Mouse (Mus musculus): ENCODE measurements around the gene Arid4a. TPM values are rescaled to one million over a fixed set of nuclear protein-coding genes. Genes with fewer than 3 reads are reported as not detected.
A peak's percentile ranks its signal among the peaks of the same experiment; 100 is the strongest.

Gene Arid4a
- polyA plus RNA-seq, 1 experiment = 8.1 TPM

DNA sequence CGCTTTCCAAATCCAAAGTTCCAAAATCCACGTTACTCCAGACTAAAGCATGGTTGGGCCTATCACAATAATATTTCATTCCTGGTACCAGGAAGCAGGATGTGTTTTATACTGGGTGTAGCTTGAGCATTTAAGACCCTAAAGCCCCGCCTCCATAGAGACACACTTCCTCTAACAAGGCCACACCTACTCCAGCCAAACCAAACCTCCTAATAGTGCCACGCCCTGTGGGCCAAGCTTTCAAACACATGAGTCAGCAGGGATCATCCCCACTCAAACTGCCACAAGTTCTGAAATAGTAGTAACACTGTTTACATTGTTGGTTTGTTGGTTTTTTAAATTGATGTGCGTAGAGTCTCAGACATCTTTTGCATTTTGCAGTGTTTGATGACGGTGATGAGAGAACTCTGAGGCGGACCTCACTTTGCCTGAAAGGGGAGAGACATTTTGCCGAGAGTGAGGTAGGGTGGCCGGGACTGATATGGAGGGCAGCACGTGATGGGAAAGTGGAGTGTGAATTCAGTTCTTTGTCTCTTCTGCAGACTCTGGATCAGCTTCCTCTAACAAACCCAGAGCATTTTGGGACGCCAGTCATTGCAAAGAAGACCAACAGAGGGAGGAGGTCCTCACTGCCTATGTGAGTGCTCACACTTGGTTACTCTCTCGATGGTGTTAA, 21.1 kb downstream of the Arid4a start:
- Histone ChIP-seq H3K36me3 (ENCODE audit: control insufficient read depth, insufficient read depth, low read length) (peaks cover 55% of the 10 kb centered on the region), H3K27ac (ENCODE audit: control insufficient read depth, insufficient read depth, low read length) (no peak overlapping the region), H3K4me1 (replicated peaks; ENCODE audit: control insufficient read depth, insufficient read depth, low read length) (peaks cover 7% of the 10 kb centered on the region), H3K4me3 (ENCODE audit: control insufficient read depth, insufficient read depth, low read length) (no peak overlapping the region), H3K27me3 (ENCODE audit: control insufficient read depth, insufficient read depth, low read length) (no peaks in the 10 kb centered on the region)
- DNase-seq = no peak
- WGBS = 96% methylated on average over 12 of the region's 12 CpGs
- no peak for TF ChIP-seq CTCF (IDR thresholded peaks at IDR 0.05; ENCODE audit: borderline replicate concordance, control insufficient read depth, extremely low read depth, insufficient read depth, low read length, poor library complexity)

GRCm38 (mm10) chr12:71040462-71040861, 24.7 kb downstream of the Arid4a start:
- peaks cover 67% of the 10 kb centered on the region for H3K36me3 ChIP-seq (ENCODE audit: control insufficient read depth, insufficient read depth, low read length)
- TF ChIP-seq CTCF (IDR thresholded peaks at IDR 0.05; ENCODE audit: borderline replicate concordance, control insufficient read depth, extremely low read depth, insufficient read depth, low read length, poor library complexity) (no peak), POLR2A (IDR thresholded peaks at IDR 0.05; ENCODE audit: control insufficient read depth, extremely low read depth, insufficient read depth, low read length, poor library complexity) (no peak)
- DNase-seq = peak; percentile 54
- 65% methylated on average over 7 of the region's 7 CpGs for WGBS
- H3K27ac ChIP-seq (ENCODE audit: control insufficient read depth, insufficient read depth, low read length) = peak overlapping the region; percentile 53; the same call in 1 of the 2 replicates
- H3K4me1 ChIP-seq (replicated peaks; ENCODE audit: control insufficient read depth, insufficient read depth, low read length) = peaks cover 7% of the 10 kb centered on the region
- no peaks in the 10 kb centered on the region for H3K27me3 ChIP-seq (ENCODE audit: control insufficient read depth, insufficient read depth, low read length)
- no peak overlapping the region for H3K4me3 ChIP-seq (ENCODE audit: control insufficient read depth, insufficient read depth, low read length)

DNA sequence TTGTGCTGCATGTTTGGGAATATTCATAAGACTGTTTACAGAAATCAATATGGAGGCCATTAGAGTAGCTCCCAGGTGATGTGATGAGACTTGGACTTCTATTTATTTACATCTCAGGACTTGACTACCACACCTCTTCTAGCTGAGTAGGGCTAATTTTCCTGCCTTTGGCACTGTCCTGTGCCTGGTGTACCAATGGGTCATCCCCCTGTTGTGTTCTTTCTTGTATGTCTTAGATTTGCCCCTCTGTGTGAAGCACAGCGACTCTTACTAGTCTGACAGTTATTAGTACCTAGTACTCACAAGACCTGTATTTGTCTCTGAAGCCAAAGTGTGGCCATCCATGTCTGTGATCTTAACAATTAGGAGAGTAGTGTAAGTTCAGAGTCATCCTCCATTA, 26.7 kb downstream of the Arid4a start:
- WGBS = 100% methylated on average over 1 of the region's 1 CpGs
- no peak for DNase-seq
- Histone ChIP-seq H3K27me3 (ENCODE audit: control insufficient read depth, insufficient read depth, low read length) (no peaks in the 10 kb centered on the region), H3K4me3 (ENCODE audit: control insufficient read depth, insufficient read depth, low read length) (no peak overlapping the region), H3K36me3 (ENCODE audit: control insufficient read depth, insufficient read depth, low read length) (peaks cover 65% of the 10 kb centered on the region), H3K27ac (ENCODE audit: control insufficient read depth, insufficient read depth, low read length) (no peak overlapping the region), H3K4me1 (replicated peaks; ENCODE audit: control insufficient read depth, insufficient read depth, low read length) (peaks cover 10% of the 10 kb centered on the region)
- TF ChIP-seq POLR2A (IDR thresholded peaks at IDR 0.05; ENCODE audit: control insufficient read depth, extremely low read depth, insufficient read depth, low read length, poor library complexity) = no peak
- TF ChIP-seq CTCF (IDR thresholded peaks at IDR 0.05; ENCODE audit: borderline replicate concordance, control insufficient read depth, extremely low read depth, insufficient read depth, low read length, poor library complexity) = no peak

DNA sequence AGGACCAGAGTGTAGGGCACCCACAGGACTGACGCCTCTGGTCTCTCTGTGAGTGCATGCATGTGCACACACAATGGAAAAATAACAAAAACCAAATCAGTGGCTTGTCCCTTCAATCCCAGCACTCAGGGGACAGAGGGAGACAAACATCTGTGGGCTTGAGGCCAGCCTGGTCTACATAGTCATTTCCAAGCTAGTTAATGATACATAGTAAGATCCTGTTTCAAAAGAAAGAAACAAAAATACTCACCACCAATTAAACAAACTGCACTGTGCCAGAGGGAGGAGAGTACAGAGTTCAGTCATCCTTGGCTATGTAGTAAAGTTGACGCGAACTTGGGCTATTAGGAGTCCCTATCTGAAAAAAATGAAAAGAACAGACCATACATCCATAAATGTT, 27.8 kb downstream of the Arid4a start:
- H3K36me3 ChIP-seq (ENCODE audit: control insufficient read depth, insufficient read depth, low read length) = peaks cover 58% of the 10 kb centered on the region

GRCm38 (mm10) chr12:71044488-71044887, 28.7 kb downstream of the Arid4a start:
- Histone ChIP-seq H3K4me1 (replicated peaks; ENCODE audit: control insufficient read depth, insufficient read depth, low read length) (peaks cover 14% of the 10 kb centered on the region), H3K27me3 (ENCODE audit: control insufficient read depth, insufficient read depth, low read length) (no peaks in the 10 kb centered on the region), H3K27ac (ENCODE audit: control insufficient read depth, insufficient read depth, low read length) (no peak overlapping the region), H3K4me3 (ENCODE audit: control insufficient read depth, insufficient read depth, low read length) (no peak overlapping the region), H3K36me3 (ENCODE audit: control insufficient read depth, insufficient read depth, low read length) (peaks cover 53% of the 10 kb centered on the region)
- no peak for TF ChIP-seq POLR2A (IDR thresholded peaks at IDR 0.05; ENCODE audit: control insufficient read depth, extremely low read depth, insufficient read depth, low read length, poor library complexity)
- no peak for TF ChIP-seq CTCF (IDR thresholded peaks at IDR 0.05; ENCODE audit: borderline replicate concordance, control insufficient read depth, extremely low read depth, insufficient read depth, low read length, poor library complexity)
- no peak for DNase-seq
- WGBS = 97% methylated on average over 2 of the region's 2 CpGs

More for the DNA sequence above, 27.8 kb downstream of the Arid4a start:
- WGBS = 98% methylated on average over 3 of the region's 3 CpGs
- peaks cover 13% of the 10 kb centered on the region for H3K4me1 ChIP-seq (replicated peaks; ENCODE audit: control insufficient read depth, insufficient read depth, low read length)
- H3K27ac ChIP-seq (ENCODE audit: control insufficient read depth, insufficient read depth, low read length) = no peak overlapping the region
- no peak overlapping the region for H3K4me3 ChIP-seq (ENCODE audit: control insufficient read depth, insufficient read depth, low read length)
- H3K27me3 ChIP-seq (ENCODE audit: control insufficient read depth, insufficient read depth, low read length) = no peaks in the 10 kb centered on the region
- no peak for TF ChIP-seq POLR2A (IDR thresholded peaks at IDR 0.05; ENCODE audit: control insufficient read depth, extremely low read depth, insufficient read depth, low read length, poor library complexity)
- DNase-seq = no peak

DNA sequence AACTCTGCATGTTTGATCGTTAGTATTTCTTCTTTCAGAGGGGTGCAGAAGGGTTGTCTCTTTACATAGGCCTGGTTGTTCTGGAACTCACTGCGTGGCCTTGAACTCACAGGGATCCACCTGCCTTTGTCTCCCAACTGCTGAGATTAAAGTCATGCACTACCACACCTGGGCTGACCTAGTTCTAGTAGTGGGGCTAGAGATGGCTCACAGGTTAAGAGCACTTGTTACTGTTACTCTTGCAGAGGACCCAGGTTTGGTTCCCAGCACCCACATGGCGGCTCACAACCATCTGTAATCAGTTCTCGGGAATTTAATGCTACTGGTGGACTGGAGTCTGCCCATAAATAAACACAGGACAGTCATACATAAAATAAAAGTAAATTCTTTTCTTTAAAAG, 30.7 kb downstream of the Arid4a start:
- peaks cover 8% of the 10 kb centered on the region for H3K4me1 ChIP-seq (replicated peaks; ENCODE audit: control insufficient read depth, insufficient read depth, low read length)
- peaks cover 39% of the 10 kb centered on the region for H3K36me3 ChIP-seq (ENCODE audit: control insufficient read depth, insufficient read depth, low read length)
- no peak for DNase-seq
- no peaks in the 10 kb centered on the region for H3K27me3 ChIP-seq (ENCODE audit: control insufficient read depth, insufficient read depth, low read length)
- WGBS = over 99% methylated on average over 4 of the region's 4 CpGs
- no peak for TF ChIP-seq POLR2A (IDR thresholded peaks at IDR 0.05; ENCODE audit: control insufficient read depth, extremely low read depth, insufficient read depth, low read length, poor library complexity)
- TF ChIP-seq CTCF (IDR thresholded peaks at IDR 0.05; ENCODE audit: borderline replicate concordance, control insufficient read depth, extremely low read depth, insufficient read depth, low read length, poor library complexity) = no peak
- no peak overlapping the region for H3K27ac ChIP-seq (ENCODE audit: control insufficient read depth, insufficient read depth, low read length)
- no peak overlapping the region for H3K4me3 ChIP-seq (ENCODE audit: control insufficient read depth, insufficient read depth, low read length)

Data from thymus, adult 2 months (tissue).